Mouse (Mus musculus): ENCODE measurements around the gene Slc43a2. TPM values are rescaled to one million over a fixed set of nuclear protein-coding genes. Genes with fewer than 3 reads are reported as not detected.

The Slc43a2 gene
- polyA plus RNA-seq, 1 experiment from 2014 or later, result 2.7 TPM

DNA sequence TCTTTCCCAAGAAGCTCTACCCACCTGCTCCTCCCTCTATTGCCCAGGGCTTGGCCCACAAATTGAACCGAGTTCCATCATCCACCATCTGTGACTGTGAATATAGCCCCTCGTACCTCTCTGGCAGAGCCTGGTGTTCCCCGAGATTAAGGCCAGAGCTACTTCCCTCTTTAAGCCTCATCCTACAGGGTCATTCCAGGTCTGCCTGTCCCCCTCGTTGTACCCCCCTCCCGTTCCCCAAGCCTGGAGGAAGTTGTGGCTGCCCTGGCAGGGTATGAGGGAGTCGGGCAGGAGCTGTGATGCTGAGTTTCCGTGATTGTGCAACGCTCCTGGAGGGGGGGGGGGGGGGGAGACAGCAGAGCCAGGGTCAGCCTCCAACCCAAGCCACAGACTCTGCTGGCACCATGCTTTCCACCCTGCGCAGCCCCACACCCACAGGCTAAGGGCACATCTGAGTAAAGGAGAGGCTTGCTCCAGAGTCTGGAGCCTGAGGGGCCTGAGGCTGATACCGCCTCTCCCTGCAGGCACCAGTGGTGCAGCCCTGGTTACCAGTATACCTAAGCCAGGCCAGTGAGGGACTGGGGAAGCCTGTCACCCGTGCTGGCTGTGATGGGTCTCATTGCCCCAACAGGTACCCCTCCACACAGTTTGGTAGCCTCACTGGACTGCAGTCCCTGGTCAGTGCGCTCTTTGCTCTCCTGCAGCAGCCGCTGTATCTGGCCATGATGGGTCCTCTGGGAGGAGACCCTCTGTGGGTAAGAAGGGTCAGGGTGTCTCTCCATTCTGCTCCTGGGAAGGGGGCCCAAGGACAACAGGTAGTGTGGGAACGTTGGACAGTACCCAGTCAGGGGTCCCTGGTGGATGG is 39.9 kb downstream of the Slc43a2 start:
- Histone ChIP-seq H3K36me3 (ENCODE audit: control insufficient read depth, insufficient read depth, low read length) (no peaks in the 10 kb centered on the region), H3K4me2 (no peak overlapping the region), H3K27ac (ENCODE audit: low read depth, low read length) (no peak overlapping the region), H3K27me3 (ENCODE audit: control insufficient read depth, insufficient read depth, low read length) (peaks cover 27% of the 10 kb centered on the region), H3K4me1 (ENCODE audit: control insufficient read depth, insufficient read depth, low read length) (peaks cover 25% of the 10 kb centered on the region), H3K4me3 (ENCODE audit: low read depth, low read length) (no peak overlapping the region), H3K9ac (ENCODE audit: low read depth, low read length) (no peak overlapping the region), H3K9me3 (replicated peaks; ENCODE audit: control insufficient read depth, low read length) (no peaks in the 10 kb centered on the region)
- no peak for ATAC-seq (replicated peaks; ENCODE audit: insufficient number of reproducible peaks, low FRiP score, low TSS enrichment)
- WGBS (ENCODE audit: insufficient replicate concordance), result 63% methylated on average over 12 of the region's 14 CpGs

DNA sequence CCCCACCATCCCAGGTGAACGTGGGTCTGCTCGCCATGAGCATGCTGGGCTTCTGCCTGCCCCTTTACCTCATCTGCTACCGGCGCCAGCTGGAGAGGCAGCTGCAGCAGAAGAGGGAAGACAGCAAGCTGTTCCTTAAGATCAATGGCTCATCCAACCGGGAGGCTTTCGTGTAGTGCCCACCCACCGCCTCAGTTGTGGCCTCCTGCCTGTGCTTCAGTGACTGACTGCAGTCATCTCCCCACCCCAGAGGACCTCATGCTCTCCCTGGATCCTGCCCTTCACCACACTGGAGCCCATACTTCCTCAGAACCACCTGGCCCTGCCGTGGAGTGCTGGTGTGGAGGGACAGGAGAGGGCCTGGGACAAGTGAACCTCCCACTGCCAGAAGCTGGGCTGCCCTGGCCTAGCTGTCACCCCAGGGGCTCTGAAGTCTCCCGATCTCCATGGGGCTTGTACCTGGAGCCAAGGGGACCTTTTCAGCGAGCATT is 40.9 kb downstream of the Slc43a2 start:
- Histone ChIP-seq H3K4me1 (ENCODE audit: control insufficient read depth, insufficient read depth, low read length) (peaks cover 16% of the 10 kb centered on the region), H3K4me2 (no peak overlapping the region), H3K27ac (ENCODE audit: low read depth, low read length) (no peak overlapping the region; the same call in 1 of the 2 replicates), H3K4me3 (ENCODE audit: low read depth, low read length) (no peak overlapping the region), H3K9ac (ENCODE audit: low read depth, low read length) (no peak overlapping the region; the same call in 1 of the 2 replicates), H3K27me3 (ENCODE audit: control insufficient read depth, insufficient read depth, low read length) (peaks cover 27% of the 10 kb centered on the region), H3K36me3 (ENCODE audit: control insufficient read depth, insufficient read depth, low read length) (no peaks in the 10 kb centered on the region), H3K9me3 (replicated peaks; ENCODE audit: control insufficient read depth, low read length) (no peaks in the 10 kb centered on the region)
- ATAC-seq (replicated peaks; ENCODE audit: insufficient number of reproducible peaks, low FRiP score, low TSS enrichment), result no peak
- WGBS (ENCODE audit: insufficient replicate concordance), result 24% methylated on average over 10 of the region's 10 CpGs

DNA sequence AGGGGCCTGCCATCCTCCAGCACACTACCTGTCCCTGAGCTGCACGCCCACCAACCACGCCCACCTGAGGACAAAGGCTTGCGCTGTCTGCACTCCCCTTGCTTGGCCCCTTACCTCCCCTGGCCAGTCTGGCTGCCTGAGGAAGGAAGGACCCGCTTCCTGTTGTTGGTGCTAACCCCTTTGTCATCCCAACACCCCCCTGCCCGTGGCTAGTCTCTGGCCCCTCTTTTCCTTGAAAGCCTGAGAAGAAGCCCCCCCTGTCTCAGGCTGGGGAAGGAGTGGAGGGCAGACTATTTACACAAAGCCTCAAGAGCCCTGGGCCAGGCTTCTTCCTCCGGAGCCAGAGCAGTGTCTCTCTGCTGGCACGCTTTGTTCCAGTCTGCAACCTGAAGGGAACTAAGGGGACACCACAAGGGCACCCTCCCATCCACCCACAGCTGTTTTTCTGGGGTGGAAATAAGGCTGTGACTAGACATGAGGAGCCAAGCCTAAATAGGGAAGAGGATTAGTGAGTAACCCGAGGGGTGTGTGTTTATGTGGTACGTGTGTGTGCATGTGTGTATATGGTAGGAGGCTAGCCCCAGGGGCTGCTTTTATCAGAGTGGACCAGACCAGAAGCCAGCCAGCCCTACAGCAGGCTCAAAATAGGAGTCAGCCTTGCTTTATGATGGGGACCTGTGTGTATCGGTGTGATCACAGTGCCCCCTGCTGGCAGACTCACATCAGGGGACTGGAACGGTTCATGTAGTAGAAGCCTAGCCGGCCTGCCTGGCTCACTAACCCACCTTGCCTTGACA is 41.6 kb downstream of the Slc43a2 start:
- Histone ChIP-seq H3K27me3 (ENCODE audit: control insufficient read depth, insufficient read depth, low read length) (peaks cover 27% of the 10 kb centered on the region), H3K4me2 (peak overlapping the region; percentile 25; the same call in 1 of the 2 replicates)
- 14% methylated on average over 12 of the region's 12 CpGs for WGBS (ENCODE audit: insufficient replicate concordance)

DNA sequence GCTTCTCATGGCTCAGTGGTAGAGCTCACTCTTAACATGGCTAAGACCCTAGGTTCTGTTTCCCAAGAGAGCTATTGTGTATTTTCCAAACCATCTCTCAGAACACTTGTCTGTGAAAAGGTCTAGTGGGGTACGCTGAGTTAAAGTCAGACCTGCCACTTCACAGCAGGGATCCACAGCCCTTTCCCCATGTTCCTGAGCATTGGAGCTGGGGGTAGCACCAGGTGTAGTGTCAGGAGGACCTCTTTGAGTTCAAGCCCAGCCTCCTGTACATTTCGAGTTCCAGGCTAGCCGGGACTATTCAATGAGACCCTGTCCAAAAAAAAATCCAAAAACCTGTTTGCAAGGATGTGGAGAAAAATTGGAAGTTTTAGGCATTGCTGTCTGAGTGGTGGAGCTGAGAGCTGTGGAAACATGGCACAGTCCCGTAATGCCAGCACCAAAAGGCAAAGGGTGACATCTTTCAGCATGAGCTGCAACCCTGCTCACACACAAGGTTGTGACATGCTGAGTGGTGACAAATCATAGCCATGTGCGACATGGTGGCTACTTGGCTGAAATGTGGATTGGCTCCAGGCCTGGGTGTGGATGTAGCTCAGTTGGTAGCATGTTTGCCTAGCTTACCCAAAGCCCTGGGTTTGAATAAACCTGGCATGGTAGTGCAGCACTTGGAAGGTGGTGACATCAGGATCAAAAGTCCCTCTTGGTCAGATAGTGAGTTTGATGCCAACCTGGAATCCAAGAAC is 43.1 kb downstream of the Slc43a2 start:
- H3K4me1 ChIP-seq (ENCODE audit: control insufficient read depth, insufficient read depth, low read length), result peaks cover 14% of the 10 kb centered on the region
- 70% methylated on average over 5 of the region's 5 CpGs for WGBS (ENCODE audit: insufficient replicate concordance)
- no peaks in the 10 kb centered on the region for H3K36me3 ChIP-seq (ENCODE audit: control insufficient read depth, insufficient read depth, low read length)
- no peak overlapping the region for H3K9ac ChIP-seq (ENCODE audit: low read depth, low read length)
- no peak overlapping the region for H3K4me2 ChIP-seq
- ATAC-seq (replicated peaks; ENCODE audit: insufficient number of reproducible peaks, low FRiP score, low TSS enrichment), result no peak
- H3K27ac ChIP-seq (ENCODE audit: low read depth, low read length), result no peak overlapping the region
- peaks cover 19% of the 10 kb centered on the region for H3K27me3 ChIP-seq (ENCODE audit: control insufficient read depth, insufficient read depth, low read length)
- no peaks in the 10 kb centered on the region for H3K9me3 ChIP-seq (replicated peaks; ENCODE audit: control insufficient read depth, low read length)
- no peak overlapping the region for H3K4me3 ChIP-seq (ENCODE audit: low read depth, low read length)

More for the DNA sequence above, 41.6 kb downstream of the Slc43a2 start:
- Histone ChIP-seq H3K27ac (ENCODE audit: low read depth, low read length) (peak overlapping the region; percentile 57; the same call in 1 of the 2 replicates), H3K4me3 (ENCODE audit: low read depth, low read length) (no peak overlapping the region), H3K9ac (ENCODE audit: low read depth, low read length) (peak overlapping the region; percentile 52; the same call in 1 of the 2 replicates), H3K36me3 (ENCODE audit: control insufficient read depth, insufficient read depth, low read length) (no peaks in the 10 kb centered on the region), H3K9me3 (replicated peaks; ENCODE audit: control insufficient read depth, low read length) (no peaks in the 10 kb centered on the region), H3K4me1 (ENCODE audit: control insufficient read depth, insufficient read depth, low read length) (peaks cover 14% of the 10 kb centered on the region)
- ATAC-seq (replicated peaks; ENCODE audit: insufficient number of reproducible peaks, low FRiP score, low TSS enrichment), result peak; percentile 68; the same call in 1 of the 2 replicates

DNA sequence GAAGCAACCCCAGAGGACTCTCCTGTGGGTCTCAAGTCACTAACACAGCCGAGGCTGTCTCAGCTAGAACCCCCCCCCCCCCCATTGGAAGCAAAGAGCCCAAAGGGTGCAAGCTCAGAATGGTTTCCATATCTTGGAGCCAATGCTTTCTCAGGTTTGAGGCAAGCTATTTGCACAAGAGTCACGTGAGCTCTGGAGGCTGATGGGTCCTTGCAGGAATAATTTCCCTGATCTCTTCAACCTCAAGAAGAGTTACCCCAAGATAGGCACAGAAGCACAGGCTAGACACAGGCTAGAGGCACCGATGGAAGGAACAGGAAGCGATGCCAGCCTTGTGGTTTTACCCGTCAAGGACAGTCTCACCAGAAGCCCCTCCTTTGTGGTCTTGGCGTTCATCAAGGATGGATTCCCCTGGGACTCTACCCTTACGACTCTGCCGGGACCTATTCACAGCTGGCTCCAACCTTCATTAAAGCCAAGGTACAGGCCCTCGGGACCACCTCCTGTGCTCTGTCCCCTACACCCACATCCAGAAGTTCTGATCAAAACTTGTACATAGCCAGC is 44.1 kb downstream of the Slc43a2 start:
- Histone ChIP-seq H3K27me3 (ENCODE audit: control insufficient read depth, insufficient read depth, low read length) (peaks cover 18% of the 10 kb centered on the region), H3K4me1 (ENCODE audit: control insufficient read depth, insufficient read depth, low read length) (peaks cover 14% of the 10 kb centered on the region), H3K27ac (ENCODE audit: low read depth, low read length) (no peak overlapping the region), H3K4me2 (no peak overlapping the region), H3K4me3 (ENCODE audit: low read depth, low read length) (no peak overlapping the region), H3K9ac (ENCODE audit: low read depth, low read length) (no peak overlapping the region), H3K9me3 (replicated peaks; ENCODE audit: control insufficient read depth, low read length) (no peaks in the 10 kb centered on the region), H3K36me3 (ENCODE audit: control insufficient read depth, insufficient read depth, low read length) (no peaks in the 10 kb centered on the region)
- ATAC-seq (replicated peaks; ENCODE audit: insufficient number of reproducible peaks, low FRiP score, low TSS enrichment), result no peak
- WGBS (ENCODE audit: insufficient replicate concordance), result 71% methylated on average over 9 of the region's 9 CpGs

DNA sequence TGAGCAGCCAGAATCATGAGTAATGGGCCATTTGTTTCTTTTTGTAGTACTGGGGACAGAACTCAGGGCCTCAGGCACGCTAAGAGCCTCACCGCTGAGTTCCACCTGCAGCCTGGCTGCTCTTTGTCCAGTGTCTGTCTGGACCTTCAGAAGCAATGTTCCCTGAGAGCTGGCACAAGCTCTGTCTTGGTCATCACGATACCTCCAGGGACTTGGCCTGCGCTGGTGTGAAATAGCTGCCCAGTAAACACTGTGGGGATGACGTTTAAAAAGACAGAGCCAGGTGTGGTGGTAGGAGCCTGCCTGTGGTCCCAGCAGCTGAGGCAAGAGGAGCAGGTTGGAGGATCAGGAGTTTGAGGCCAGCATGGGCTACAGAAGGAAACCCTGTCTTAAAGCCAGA is 47.1 kb downstream of the Slc43a2 start:
- Histone ChIP-seq H3K36me3 (ENCODE audit: control insufficient read depth, insufficient read depth, low read length) (no peaks in the 10 kb centered on the region), H3K4me3 (ENCODE audit: low read depth, low read length) (no peak overlapping the region), H3K4me1 (ENCODE audit: control insufficient read depth, insufficient read depth, low read length) (no peaks in the 10 kb centered on the region; the same call in 1 of the 2 replicates), H3K27me3 (ENCODE audit: control insufficient read depth, insufficient read depth, low read length) (peaks cover 5% of the 10 kb centered on the region), H3K27ac (ENCODE audit: low read depth, low read length) (no peak overlapping the region), H3K9me3 (replicated peaks; ENCODE audit: control insufficient read depth, low read length) (no peaks in the 10 kb centered on the region), H3K9ac (ENCODE audit: low read depth, low read length) (no peak overlapping the region), H3K4me2 (no peak overlapping the region)
- ATAC-seq (replicated peaks; ENCODE audit: insufficient number of reproducible peaks, low FRiP score, low TSS enrichment), result no peak
- WGBS (ENCODE audit: insufficient replicate concordance), result 77% methylated on average over 5 of the region's 5 CpGs

DNA sequence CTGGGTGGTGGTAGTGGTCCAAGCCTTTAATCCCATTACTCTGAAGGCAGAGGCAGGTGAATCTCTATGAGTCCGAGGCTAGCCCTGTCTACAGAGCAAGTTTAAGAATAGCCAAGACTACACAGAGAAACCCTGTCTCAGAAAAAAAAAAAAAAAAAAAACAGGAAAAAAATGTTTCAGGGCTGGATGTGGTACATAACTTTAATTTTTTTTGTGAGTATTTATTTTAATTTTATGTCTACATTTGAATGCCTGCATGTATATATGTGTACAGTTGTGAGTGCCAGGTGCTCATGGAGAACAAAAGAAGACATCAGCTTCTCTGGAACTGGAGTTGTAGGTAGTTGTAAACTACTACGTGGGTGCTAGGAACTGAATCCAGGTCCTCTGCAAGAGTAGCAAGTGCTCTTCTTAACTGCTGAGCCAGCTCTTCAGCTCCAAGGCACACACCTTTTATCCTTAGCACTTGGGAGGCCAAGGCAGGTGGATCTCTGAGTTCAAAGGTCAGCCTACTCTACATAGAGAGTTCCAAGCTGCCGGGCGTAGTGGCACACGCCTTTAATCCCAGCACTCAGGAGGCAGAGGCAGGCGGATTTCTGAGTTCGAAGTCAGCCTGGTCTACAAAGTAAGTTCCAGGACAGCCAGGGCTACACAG is 50.1 kb downstream of the Slc43a2 start:
- Histone ChIP-seq H3K27me3 (ENCODE audit: control insufficient read depth, insufficient read depth, low read length) (no peaks in the 10 kb centered on the region), H3K36me3 (ENCODE audit: control insufficient read depth, insufficient read depth, low read length) (no peaks in the 10 kb centered on the region), H3K27ac (ENCODE audit: low read depth, low read length) (no peak overlapping the region), H3K9me3 (replicated peaks; ENCODE audit: control insufficient read depth, low read length) (no peaks in the 10 kb centered on the region), H3K9ac (ENCODE audit: low read depth, low read length) (no peak overlapping the region), H3K4me2 (no peak overlapping the region), H3K4me3 (ENCODE audit: low read depth, low read length) (no peak overlapping the region), H3K4me1 (ENCODE audit: control insufficient read depth, insufficient read depth, low read length) (no peaks in the 10 kb centered on the region; the same call in 1 of the 2 replicates)
- ATAC-seq (replicated peaks; ENCODE audit: insufficient number of reproducible peaks, low FRiP score, low TSS enrichment), result no peak
- WGBS (ENCODE audit: insufficient replicate concordance), result 92% methylated on average over 7 of the region's 7 CpGs

All from heart, embryonic 11.5 days (tissue).